Mouse (Mus musculus): ENCODE measurements around the gene Ppard. TPM values are rescaled to one million over a fixed set of nuclear protein-coding genes. Genes with fewer than 3 reads are reported as not detected.

The Ppard gene
- total RNA-seq, 2 experiments from 2014 or later: 19.9 to 22.9 TPM

DNA sequence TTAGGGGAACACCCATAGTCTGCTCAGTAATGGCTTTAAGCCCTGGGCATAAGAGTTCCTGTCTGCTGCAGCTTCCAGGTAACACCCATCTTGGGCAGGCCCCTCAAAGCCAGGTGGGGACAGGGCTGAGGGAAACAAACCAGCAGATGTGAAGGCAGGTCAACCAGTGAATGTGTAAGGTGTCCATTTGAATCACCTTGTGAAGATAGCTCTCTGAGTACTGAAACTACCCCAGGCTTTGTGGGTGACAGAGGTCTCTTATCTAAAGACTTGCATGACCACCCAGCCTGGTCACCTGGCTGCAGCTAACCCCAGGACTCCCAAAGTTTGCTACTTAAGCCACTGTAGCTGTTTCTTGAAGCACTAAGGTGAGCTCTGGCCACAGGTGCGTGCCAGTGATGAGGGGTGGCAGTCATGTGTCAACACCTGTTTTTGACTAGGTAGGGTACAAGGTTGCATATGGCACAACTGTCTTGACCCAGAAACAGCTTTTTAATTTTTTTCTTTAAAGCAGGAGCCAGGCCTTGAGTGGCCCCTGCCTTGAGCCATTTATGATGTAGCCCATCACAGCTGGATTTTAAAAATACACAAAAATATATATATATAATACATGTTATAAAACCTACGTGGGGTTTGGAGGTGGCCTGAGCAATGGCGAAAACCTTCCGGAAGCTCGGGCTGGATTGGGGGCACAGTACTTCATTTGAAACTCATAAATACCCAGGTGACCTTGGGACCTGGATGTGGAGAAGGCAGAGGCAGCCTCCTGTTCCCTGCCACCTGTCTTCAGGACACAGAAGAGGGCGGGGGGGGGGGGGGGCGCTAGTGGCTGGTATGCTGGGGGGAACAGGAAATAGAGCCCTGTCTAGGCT is 99.0 kb downstream of the Ppard start:
- DNase-seq (ENCODE audit: extremely low spot score in 1 of 2, low spot score in 1 of 2): no peak

DNA sequence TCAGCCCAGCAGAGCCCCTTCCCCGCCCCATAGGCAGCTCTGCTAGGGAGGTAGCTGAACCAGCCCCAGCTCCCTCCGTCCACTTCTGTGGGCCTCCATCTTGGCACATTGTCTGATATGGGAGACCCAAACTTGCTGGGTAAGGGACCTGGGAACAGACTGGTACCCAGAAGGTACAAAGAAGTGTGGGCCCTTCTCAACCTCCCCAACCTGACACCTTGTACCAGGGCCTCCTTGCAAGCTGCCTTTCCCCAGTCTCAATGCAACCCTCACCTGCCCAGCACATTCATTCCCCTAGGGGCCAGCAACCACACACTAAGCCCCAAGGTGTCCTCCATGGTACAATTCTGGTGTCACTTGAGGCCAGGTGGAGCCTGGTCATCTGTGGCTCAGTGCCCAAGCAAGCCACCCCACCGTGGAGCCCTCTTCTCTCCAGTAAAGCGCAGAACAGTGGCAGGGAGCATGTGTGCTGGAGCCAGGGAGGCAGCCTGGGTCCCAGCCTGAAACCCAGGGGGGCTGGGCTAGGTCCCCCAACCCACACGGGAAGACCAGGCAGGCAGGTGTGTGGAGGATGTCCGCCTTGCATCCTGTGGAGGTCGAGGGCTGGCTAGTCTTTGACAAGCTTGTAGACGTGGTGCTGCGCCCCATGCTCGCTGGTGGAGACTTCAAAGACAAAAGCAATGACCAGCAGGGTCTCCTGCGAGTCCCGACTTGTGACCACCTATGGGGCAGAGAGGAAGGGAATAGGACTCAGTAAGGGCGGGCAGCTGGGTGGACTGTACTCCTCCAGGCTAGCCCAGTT is 99.8 kb downstream of the Ppard start:
- DNase-seq (ENCODE audit: extremely low spot score in 1 of 2, low spot score in 1 of 2): no peak

DNA sequence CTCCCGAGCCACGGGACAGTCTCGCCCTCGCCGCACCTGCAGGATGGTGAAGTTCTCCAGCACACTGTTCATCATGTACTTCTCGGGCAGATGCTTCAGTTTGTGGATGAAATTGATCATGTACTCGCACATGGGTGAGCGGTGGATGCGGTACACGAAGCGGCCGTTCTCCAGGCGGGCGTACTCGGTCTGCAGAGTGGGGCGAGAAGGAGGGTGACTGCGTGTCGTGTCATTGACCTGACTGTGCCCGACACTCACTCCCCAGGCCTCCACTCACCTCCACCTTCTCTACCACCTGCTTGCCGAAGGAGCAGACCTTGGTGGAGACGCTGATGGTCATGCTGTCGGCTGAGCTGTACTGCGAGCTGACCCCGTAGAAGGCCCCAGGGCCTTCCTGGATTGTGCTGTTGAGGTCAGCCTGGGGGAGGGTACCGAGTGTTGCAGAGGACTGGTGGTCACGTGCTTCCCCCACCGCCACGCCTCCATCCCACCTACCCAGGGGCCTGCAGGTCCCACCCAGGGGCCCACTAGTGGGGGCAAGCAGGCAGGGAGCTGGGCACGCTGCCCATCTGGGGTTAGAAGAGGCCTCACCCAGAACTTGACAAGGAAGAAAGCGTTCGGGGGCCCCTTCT is 100.5 kb downstream of the Ppard start:
- DNase-seq (ENCODE audit: extremely low spot score in 1 of 2, low spot score in 1 of 2): no peak

DNA sequence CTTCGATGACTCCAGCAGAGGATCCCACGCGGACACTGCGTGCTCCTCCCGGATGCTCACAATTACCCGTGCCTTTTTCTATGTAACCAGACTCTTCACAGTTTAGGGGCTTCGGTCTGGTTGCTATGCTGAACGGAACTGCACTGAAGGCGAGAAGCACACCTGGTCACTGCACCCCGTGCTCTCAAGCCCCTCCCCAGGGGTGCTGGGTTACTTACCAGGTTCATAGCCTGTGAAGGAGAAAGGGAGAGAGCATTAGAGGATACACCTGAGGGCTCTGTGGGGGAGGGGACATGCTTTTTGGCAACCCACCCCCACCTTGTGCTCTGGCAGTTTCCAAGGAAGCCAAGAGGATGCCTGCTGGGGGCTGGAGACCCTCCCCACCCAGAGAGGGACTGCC is 102.8 kb downstream of the Ppard start:
- no peak for DNase-seq (ENCODE audit: extremely low spot score in 1 of 2, low spot score in 1 of 2)

DNA sequence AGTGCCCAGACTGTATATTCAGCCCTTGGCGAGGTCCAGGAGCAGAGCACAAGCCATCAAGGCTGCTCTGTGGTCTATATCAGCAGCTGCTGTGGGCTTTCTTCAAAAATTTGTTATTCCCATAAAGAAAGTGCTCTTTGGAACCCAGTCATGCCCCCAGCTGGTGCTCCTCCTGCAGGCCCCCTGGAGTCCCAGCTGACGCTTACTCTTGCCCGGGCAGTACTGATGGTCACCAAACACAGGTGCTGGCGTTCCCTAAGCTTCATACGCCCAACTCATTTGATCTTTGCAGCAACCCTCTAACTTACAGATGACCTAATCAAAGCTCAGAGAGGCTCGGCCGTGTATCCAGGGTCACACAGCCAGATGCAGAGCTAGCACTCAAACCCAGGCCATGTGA is 105.0 kb downstream of the Ppard start:
- DNase-seq (ENCODE audit: extremely low spot score in 1 of 2, low spot score in 1 of 2): no peak

DNA sequence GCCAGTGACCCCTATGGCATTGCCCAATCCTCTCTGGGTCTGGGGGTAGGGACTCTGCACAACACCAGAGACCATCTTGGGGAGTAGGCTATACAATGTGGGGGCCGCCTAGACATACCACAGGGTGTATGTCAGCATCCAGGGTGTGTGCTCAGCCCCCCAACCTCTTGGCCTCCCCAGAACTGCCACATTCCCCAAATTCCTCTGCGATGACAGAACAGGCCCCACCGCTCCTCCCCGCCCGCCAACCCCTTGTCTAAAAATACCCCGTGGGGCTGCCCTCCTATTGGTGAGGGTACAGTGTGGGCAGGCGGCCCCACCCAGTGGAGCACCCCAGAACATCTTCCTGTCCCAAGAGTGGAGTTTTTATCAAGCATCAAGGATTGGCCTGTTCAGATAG is 108.1 kb downstream of the Ppard start:
- no peak for DNase-seq (ENCODE audit: extremely low spot score in 1 of 2, low spot score in 1 of 2)

DNA sequence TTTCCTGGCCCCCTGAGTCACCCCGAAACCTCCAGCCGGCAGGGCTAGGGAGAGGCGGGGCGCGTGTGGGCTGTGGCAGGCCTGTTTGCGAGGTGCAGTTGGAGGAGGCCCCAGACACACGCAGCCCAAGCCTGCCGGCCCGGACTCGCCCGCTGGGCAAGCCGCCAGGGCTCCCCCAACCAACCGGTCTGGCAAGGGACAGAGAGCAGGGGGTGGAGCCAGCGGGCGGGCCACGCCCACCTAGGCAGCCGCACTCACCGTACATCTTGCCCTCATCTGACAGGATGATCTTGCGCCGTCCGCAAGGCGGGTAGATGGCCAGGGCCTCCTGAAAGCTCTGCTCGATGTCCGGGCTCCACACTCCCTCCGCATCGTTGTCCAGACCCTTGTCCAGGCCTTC is 108.6 kb downstream of the Ppard start:
- peak; percentile 39 to 60 for DNase-seq (ENCODE audit: extremely low spot score in 1 of 2, low spot score in 1 of 2)

DNA sequence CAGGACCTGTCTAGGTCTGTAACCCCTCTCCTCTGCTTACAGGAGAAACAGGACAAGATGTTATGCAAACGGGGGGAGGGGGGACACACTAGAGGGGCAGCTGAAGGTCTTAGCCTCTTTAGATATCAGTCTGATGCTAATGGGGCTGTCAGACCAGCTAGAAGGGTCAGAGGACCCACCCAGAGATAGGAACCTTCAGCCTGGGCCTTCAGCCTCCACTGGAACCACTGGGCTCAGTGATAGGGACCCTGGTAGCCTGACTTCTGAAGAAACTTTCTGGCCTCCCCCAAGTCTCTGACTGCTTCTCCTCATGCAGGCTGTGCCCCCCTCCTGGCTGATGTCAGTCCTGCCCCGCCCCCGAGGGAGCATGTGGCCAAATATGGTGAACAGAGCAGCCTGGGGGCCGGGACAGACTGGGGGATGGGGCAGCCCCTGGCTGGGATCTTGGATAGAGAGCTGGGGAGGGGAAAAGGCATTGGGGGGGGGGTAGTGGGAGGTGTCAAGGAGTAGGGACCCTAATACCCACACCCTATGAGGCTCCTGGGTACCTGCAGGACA is 111.6 kb downstream of the Ppard start:
- no peak for DNase-seq (ENCODE audit: extremely low spot score in 1 of 2, low spot score in 1 of 2)

DNA sequence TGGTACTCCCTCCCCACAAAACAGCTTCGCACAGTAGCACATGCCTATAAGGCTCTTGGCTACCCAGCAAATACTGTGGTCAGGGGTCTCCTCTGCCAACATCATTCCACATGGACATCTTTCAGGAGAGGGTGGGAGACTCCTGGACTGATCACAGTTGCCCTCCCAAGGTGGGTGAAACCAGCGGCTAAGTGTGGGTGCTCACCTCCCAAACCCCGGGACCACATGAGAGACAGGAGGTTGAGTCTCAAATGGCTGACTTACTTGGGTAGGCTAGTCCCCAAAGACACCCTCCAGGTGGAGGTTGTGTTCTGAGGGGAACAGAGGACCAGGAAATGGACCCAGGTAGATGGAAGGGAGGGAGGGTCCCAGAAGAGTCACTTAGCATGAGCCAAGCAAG is 112.2 kb downstream of the Ppard start:
- DNase-seq (ENCODE audit: extremely low spot score in 1 of 2, low spot score in 1 of 2): no peak

DNA sequence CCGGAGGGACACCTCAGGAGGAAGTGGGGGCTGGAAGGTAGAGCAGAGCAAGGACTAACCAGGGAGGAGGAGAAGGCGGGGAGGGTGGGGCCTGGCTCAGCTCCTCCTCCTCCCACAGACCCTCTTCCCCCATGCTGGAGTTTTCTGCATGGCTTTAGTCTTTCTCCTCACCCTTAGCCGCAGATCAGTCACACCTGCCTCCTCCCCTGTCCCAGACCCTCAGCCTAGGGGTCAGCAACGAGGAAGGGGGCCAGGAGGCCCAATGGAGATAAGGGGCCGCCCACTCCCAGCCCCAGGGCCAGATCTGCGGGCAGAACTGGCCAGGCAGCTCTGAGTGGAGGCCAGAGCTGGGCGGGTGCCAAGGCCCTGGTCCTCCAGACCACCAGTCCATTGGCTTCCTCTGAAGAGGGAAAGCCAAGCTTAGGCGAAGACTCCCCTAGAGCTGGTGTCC is 112.8 kb downstream of the Ppard start:
- DNase-seq (ENCODE audit: extremely low spot score in 1 of 2, low spot score in 1 of 2): no peak

DNA sequence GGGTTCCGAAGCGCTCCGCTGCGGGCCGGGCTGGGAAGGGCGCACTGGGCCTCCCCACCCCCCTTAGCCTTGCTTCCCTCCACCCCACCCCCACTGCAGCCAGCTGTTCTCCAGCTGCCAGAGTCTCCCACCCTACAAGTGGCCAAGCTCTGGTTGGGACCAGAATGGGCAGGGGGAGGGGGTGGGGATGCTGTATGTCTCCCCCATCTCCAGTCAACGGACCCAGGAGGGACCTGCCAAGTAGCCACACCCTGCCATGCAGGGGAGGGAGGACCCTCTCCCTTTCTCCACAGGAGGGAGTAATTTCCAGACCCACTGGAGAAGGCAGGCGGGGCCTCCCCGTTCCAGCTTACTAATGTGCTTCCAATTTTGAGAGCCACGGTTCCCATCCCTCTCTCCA is 113.4 kb downstream of the Ppard start:
- DNase-seq (ENCODE audit: extremely low spot score in 1 of 2, low spot score in 1 of 2): no peak

DNA sequence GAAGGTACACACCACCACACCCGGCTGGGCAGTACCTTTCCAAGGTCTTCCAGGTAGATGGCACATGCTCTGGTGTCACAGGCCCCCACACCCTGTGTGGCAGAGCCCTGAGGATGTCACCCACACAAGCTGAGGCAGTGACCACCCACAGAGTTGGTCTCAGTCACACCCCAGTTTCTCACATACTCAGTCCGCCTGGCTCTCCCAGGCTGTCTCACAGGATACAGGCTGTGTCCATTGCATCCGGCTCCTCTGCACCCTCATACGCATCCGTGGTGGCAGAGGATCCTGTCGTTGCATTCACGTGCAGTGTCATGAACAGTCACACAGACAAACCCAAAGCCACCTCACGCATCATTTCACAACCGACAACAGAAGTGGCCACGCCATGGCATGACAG is 114.8 kb downstream of the Ppard start:
- DNase-seq (ENCODE audit: extremely low spot score in 1 of 2, low spot score in 1 of 2): no peak

DNA sequence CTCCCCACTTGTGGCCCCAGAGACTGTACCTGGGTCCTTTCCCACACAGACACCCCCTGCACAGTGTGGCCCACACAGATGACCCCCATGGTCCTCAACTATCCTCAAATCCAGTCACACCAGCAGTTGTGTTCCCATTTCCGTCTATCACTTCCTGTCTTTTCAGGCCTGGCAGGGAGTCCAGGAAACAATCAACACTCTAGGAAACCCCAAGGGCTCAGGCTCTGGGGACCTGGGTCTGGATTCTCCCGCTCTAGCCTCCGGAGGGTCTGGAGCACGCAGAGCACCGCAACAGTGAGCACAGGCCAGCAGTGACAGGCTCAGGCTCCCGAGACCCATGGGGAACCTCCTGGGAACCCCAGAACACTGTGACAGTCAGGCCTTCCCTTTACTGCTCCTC is 115.7 kb downstream of the Ppard start:
- no peak for DNase-seq (ENCODE audit: extremely low spot score in 1 of 2, low spot score in 1 of 2)

DNA sequence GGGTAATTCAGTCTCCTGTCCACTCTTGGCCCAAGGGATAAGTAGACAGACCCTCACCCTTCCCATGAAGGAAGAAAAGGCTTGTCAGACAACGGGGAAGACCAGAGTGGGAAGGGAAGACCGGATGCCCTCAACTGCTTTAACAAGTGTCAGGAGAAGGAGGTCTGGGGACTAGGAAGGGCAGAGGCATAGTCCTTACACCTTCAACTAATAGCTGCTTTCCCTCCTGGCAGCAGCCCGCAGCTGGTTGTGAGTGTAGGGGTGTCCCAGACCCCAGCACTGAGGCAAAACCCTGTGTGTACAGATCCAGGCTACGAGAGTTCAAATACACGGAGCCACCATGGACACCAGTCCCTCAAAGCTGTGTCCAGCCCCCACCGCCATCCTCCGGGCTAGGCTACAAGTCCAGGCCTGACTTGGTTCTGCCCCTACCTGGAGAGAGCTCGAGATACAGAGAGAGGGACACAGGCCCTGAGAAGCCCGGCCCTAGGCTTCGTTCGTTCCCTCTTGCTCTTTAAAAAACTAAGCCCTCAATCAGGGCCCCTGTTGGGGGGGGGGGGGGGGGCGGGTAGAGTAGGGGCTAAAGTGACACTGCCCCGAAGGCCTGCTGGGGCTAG is 116.9 kb downstream of the Ppard start:
- DNase-seq (ENCODE audit: extremely low spot score in 1 of 2, low spot score in 1 of 2): no peak

DNA sequence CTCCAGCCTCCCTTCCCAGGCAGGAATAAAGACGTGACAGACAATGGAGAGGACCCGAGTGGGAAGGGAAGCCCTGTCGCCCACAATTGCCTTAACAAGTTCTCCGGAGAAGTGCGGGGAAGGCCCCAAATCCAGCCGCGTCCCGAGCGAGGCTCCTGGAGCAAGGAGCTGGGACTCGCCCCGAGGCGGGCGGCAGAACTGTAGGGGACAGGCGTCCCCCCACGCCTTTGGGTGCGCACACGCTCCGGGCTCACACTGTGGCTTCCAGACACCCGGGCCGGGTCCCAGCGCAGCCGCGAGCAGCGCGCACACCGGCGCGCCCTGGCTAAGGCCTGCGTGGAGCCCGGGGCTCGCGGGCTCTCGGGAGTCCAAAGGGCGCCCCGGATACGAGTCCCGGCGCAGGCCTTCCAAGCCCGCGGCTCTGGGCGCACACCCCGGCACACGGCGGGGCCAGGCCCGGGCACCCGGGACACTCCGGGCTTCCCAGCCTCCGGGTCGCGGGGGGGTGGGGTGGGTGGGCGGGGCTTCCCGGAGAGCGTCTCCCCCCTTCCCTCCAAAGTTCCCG is 117.5 kb downstream of the Ppard start:
- DNase-seq (ENCODE audit: extremely low spot score in 1 of 2, low spot score in 1 of 2): no peak

DNA sequence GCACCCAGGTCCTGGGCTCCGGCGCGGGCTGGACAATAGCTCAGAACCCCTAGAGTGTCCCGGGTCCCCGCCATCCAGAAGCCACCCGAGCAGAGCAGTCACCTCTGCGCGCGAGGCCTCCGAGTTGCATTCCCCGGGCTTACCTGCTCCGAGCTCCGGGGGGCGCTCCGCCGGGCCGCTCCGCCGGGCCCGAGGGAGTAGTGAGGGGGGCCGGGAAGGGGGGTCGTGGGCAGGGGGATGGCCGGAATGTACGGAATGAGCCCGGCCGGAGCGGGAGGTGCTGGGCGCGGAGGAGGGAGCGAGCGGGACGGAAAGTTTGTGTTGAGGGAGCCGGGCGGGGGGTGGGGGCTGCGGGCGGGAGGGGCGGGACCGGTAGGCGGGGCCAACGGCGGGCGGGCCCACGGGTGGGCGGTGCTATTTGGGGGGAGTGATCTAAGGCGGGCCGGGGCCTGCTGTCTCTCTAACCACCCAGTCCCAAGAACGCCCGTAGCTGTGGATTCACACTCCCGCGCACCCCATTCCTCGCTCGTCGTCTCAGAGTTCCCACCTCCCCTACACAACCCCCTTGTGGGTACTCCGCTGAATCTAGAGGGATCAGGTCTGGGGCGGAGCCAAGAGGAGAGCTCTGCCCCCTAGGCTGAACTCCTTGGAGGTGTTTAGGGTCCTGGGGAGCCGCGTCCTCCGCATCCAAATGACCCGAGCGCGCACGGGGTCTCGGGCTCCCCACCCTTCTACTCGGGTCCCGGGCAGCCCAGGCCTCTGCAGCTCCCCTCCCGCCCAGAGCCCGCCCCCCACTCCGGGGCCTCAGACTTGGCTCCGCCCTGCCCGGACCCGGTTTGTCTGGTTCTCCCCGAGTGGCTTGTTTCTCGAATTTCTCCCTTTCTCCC is 118.2 kb downstream of the Ppard start, which contains the start of gene Tead3:
TSS of gene Tead3 (minus strand) at position 352 of the 887 bp plus-strand sequence.
- DNase-seq (ENCODE audit: extremely low spot score in 1 of 2, low spot score in 1 of 2): peak in 1 of 2 experiments; percentile 36
